Mouse (Mus musculus): Measurements from ENCODE around the gene Cdc42bpb. TPM values are rescaled to one million over a fixed set of nuclear protein-coding genes. Genes with fewer than 3 reads are reported as not detected.
A peak's percentile ranks its signal among the peaks of the same experiment; 100 is the strongest.

The Cdc42bpb gene
- total RNA-seq (2021): 100 to 1,000 TPM in 1 of 2 experiments, 10 to 100 TPM in 1; 96.4 to 106 TPM

GRCm38 (mm10) chr12:111377376-111377973, at the start of gene Cdc42bpb:
TSS of gene Cdc42bpb (minus strand) at chr12:111377718.
- DNase-seq: peak; percentile 96
- intact Hi-C loops (cut with DNase I): loop anchor here (2.0 kb wide), 1 partner anchor 35 kb away; no protein-coding TSS in a partner anchor

GRCm38 (mm10) chr12:111425789-111426460, 48.4 kb upstream of the Cdc42bpb start:
- peak; percentile 95 to 98 for DNase-seq
- intact Hi-C loops (cut with DNase I): loop anchor here (1.0 to 10.0 kb wide), 4 partner anchors 33 to 219 kb away; no protein-coding TSS in a partner anchor

- peak; percentile 92 to 95 for DNase-seq
- intact Hi-C loops (cut with DNase I): loop anchor here (1.0 to 10.0 kb wide), 2 partner anchors 80 to 220 kb away; no protein-coding TSS in a partner anchor
Observed at GRCm38 (mm10) chr12:111425258-111425657, 47.7 kb upstream of the Cdc42bpb start.

- no peak for DNase-seq
- intact Hi-C loops (cut with DNase I): loop anchor here (10.0 kb wide), 1 partner anchor 220 kb away; no protein-coding TSS in a partner anchor
Observed at GRCm38 (mm10) chr12:111424547-111424946, 47.0 kb upstream of the Cdc42bpb start.

GRCm38 (mm10) chr12:111423570-111424129, 46.1 kb upstream of the Cdc42bpb start:
- intact Hi-C loops (cut with DNase I): loop anchor here (10.0 kb wide), 1 partner anchor 221 kb away; no protein-coding TSS in a partner anchor
- no peak for DNase-seq

- intact Hi-C loops (cut with DNase I): loop anchor here (10.0 kb wide), 1 partner anchor 222 kb away; no protein-coding TSS in a partner anchor
- no peak for DNase-seq
Observed at GRCm38 (mm10) chr12:111422852-111423251, 45.3 kb upstream of the Cdc42bpb start.

GRCm38 (mm10) chr12:111420946-111421709, 43.6 kb upstream of the Cdc42bpb start:
- intact Hi-C loops (cut with DNase I): loop anchor here (10.0 kb wide), 1 partner anchor 224 kb away; no protein-coding TSS in a partner anchor
- DNase-seq: peak in 1 of 2 experiments; percentile 34

DNA sequence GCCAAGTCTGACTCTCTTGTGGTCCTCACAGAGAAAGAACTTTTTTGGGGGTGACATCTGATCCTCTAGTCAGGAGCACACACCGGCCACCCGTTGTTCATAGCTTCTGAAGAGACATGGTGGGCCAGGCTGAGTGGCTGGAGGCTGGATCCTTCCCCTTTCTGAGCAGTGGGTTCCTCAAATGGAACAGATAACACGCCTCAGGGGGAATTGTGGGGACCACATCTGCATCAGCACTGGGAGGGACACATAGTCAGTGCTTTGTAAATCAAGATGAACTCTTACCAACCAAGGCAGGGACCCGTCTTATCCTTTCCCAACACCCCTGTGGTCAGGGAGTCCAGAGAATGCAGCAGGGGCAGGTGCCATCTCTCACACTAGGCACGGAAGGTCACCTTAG, 42.4 kb upstream of the Cdc42bpb start:
- intact Hi-C loops (cut with DNase I): loop anchor here (5.0 to 10.0 kb wide), 2 partner anchors 83 to 225 kb away; no protein-coding TSS in a partner anchor
- DNase-seq: no peak

DNA sequence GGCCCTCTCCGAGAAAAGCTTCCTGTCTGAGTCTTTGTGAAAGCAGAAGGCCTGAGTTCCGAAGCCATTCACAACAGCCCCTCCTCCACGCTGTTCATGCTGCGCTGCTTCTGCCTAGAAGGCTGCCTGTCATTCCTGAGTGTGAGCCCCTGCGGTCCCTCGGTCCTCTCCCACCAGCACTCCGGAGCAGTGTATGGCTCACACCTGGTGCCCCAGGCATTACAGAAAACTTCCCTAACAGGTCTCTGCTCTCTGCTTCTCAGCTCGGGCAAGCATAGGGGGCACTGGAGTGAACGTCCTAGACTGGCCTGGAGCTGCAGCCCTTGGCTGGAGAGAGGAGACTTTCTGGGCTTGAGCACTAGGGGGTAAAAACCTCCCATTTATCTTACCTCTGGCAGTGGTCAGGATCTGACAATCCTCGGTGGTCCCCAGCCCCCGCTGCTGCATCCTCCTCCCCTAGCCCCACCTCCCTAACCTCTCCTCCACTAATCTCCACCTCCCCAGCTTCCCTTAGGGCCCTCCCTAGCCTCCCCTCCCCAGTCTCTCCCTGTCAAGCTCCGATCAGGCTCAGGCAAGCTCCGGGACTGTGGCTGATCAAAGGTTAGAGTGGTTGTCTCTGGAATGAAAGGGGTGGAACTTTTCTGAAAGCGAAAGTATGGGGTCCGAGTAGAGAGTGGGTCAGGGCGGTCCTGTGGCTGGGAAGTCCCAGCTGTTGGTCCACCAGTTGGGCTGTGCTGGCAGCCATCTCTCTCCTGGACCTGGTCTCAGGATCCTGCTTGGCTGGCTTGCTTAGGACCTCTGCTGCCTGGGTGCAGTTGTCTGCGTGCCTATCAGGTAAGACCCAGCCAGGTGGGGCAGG, 39.6 kb upstream of the Cdc42bpb start, which contains the start of gene Exoc3l4:
Exoc3l4 (plus strand) TSS at position 97 of the 859 bp plus-strand sequence.
- peak; percentile 58 to 68 for DNase-seq
- intact Hi-C loops (cut with DNase I): loop anchor here (5.0 kb wide), 1 partner anchor 80 kb away; no protein-coding TSS in a partner anchor

- intact Hi-C loops (cut with DNase I): loop anchor here (1.0 to 5.0 kb wide), 4 partner anchors 12 to 140 kb away; partner anchors contain the start of gene Cdc42bpb
- peak; percentile 95 to 97 for DNase-seq
Observed at GRCm38 (mm10) chr12:111413300-111413699, 35.8 kb upstream of the Cdc42bpb start.

DNA sequence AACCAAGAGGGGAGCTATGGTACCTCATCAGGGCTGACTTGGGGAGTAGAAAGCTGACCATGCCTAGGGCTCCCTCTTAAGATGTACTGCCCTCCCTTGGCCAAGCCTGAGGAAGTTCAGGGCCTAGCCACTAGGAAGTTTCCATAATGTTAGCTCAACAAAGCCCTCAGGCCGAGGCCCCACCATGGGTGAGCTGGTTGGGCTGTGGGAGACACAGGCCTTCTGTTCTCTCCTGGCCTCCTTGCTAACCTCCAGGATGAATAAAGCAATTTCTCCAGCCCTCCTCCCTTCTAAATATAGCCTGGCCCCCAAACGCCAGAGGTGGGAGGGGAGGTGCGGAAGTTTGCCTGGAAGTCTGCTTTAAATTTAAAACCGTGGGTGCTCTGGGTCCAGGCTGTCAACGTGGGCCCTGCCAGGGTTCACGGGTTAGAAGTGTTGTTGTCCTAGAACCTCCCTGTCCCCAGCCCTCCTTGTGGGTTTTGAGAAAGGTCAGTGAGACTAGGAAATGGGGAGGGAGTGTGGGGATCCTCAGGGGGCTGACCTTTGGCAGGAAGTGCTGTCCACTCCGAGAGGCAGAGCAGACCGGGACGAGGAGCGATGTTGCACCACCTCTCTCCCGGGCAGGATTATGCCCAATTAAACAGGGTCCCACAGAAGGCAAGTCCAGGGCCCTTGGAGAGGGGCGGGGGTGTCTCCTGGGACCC, 35.2 kb upstream of the Cdc42bpb start:
- DNase-seq: peak in 1 of 2 experiments; percentile 53
- intact Hi-C loops (cut with DNase I): loop anchor here (1.0 to 5.0 kb wide), 4 partner anchors 11 to 140 kb away; partner anchors contain the start of gene Cdc42bpb

- peak; percentile 78 to 79 for DNase-seq
- intact Hi-C loops (cut with DNase I): loop anchor here (2.0 to 5.0 kb wide), 3 partner anchors 35 to 139 kb away; partner anchors contain the start of gene Cdc42bpb
Observed at GRCm38 (mm10) chr12:111411631-111412355, 34.3 kb upstream of the Cdc42bpb start.

- intact Hi-C loops (cut with DNase I): no loop called here
- no peak for DNase-seq
Observed at GRCm38 (mm10) chr12:111409583-111409982, 32.1 kb upstream of the Cdc42bpb start.

- no peak for DNase-seq
- intact Hi-C loops (cut with DNase I): no loop called here
Observed at GRCm38 (mm10) chr12:111406622-111407021, 29.1 kb upstream of the Cdc42bpb start, which contains the start of gene Lbhd2. TSS of gene Lbhd2 (plus strand) at chr12:111406809.

DNA sequence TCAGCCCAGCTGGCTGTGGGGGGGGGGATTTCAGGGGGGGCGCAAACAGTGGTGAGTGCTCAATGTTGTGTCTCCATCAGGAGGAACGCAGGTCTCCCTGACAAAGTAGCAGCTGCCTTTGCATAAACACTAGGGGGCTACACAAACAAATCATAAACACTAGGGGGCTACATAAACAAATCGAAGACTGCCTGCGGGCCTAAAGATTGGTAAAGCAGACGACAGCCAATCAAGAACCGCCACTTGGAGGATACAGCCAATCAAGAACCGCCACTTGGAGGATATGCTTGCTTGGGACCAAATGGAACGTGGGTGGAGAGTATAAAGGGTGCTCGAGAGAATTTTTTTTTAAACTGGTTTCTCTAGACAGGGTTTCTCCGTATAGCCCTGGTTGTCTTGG, 27.4 kb upstream of the Cdc42bpb start:
- intact Hi-C loops (cut with DNase I): loop anchor here (5.0 kb wide), 1 partner anchor 68 kb away; no protein-coding TSS in a partner anchor
- no peak for DNase-seq

DNA sequence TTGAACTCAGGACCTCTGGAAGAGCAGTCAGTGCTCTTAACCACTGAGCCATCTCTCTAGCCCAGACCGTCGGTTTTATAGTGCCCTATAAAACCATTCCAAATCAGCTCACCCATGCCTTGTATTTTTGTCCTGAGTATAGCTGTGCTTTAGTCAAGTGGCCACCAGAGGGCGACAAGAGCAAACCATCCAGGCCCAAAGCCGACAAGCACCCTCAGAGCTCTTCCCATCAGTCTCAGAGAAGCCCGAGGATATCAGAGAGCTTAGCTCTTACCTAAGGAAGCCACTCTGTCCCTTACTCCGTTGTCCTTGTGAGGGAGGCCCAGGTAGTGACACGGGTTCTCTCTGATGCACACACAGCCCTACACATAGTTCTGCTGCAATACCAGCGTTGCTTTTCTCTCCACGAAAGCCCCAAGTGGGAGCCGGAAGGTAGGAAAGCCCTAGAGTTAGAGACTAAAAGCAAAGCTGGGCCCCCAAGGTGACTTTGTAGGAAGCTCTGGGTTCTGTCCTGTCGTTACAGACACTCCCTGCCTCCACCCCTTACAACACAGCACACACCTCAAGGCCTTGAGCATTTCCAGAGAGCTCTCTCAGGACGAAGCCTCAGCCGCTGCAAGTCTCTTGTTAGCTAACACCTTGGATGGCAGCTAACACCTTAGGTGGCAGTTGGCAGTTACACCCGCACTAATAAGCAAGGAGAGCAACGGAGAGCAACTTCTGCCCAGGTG, 24.1 kb upstream of the Cdc42bpb start:
- intact Hi-C loops (cut with DNase I): loop anchor here (1.0 to 5.0 kb wide), 2 partner anchors 12 to 64 kb away; no protein-coding TSS in a partner anchor
- peak; percentile 79 to 89 for DNase-seq

GRCm38 (mm10) chr12:111396997-111397396, 19.5 kb upstream of the Cdc42bpb start:
- intact Hi-C loops (cut with DNase I): no loop called here

More at GRCm38 (mm10) chr12:111396997-111397396, 19.5 kb upstream of the Cdc42bpb start:
- peak in 1 of 2 experiments; percentile 18 for DNase-seq
